Mouse (Mus musculus) cerebellum, postnatal 10 days (tissue): ENCODE measurements at regions not wholly inside any gene's neighbourhood (a gene's known extent, or its start where the extent isn't known, plus 50 kb on each side); places are given as distances from the start of the nearest gene placed in this dataset.
A peak's percentile ranks its signal among the peaks of the same experiment; 100 is the strongest.

Source experiments
- DNase-seq, 2 experiments: peaks; one replicate each; pipeline ENCODE4 v3.0.0; 2021; ENCODE audit warnings: mixed read lengths in 2 of 2

DNA sequence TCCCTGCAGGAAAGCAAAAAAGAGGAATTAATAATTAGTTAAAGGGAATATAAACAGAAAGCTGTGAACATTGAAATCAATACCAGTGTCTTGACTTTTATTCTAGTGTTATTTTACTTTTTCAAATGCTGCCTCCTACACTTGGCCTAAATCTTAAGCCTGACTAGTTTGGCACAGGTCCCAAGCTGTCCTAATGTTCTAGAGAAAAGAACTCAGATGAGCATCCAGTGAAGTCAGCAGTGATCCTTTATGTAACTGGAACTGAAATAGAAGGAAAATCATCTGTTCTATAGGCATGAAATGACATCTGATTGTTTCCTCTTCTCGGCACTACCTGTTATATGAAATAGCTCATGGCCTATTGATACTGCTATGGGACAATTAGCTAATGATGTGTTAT lies 586.3 kb upstream of the Gria3 start:
- peak; percentile 5 to 14 for DNase-seq
